Mouse (Mus musculus) kidney, adult 11 months (tissue): ENCODE results near the gene 4931422A03Rik.

Experiments
- DNase-seq: peaks from one replicate; pipeline ENCODE4 v3.0.0; 2022

4931422A03Rik gene

DNA sequence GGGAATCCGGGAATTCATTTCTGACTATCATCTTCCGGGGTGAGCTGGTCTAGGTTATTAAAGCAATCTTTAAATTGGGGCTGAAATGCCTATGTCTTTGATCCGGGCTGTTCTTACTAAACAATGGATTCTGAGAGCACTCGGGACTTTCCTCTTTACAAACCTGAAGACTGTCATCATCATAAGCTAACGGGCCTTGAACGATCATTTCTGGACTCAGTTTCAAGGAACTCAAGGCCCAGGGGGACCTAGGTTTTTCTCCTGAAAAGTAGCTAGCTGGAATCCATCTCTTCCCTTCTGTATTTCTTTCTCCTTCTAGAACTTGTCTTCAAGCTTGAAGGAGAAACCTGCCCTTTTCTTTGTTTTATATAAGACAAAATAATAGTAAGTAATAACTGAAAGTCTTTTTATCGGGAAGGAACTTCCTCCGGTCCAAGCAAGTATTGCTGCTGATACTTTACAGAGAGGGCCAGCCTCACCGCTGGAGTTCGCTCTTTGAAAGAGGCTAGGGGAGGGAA is 59.2 kb downstream of the 4931422A03Rik start:
- no peak for DNase-seq

DNA sequence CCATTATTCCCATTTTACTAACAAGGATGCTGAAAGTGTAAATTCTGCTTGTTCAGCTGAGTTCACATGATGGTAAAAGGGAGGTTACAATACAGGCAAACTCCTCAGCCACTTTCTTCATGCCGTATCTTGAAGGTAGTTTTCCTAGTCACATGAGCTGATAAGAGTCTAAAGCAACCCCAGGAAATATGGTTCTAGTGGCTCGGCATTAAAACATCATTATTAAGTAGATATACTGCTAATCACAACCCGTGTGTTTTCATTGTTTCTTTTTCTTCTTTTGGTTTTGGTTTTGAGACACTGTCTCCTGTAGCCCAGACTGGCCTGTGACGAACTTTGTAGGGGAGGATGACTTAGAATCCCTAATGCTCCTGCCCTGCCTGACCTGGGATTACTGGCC is 60.0 kb downstream of the 4931422A03Rik start:
- no peak for DNase-seq

- no peak for DNase-seq
Observed at GRCm38 (mm10) chr2:103965391-103965790, 62.8 kb downstream of the 4931422A03Rik start.

GRCm38 (mm10) chr2:103962349-103962748 is 65.8 kb downstream of the 4931422A03Rik start:
- no peak for DNase-seq

DNA sequence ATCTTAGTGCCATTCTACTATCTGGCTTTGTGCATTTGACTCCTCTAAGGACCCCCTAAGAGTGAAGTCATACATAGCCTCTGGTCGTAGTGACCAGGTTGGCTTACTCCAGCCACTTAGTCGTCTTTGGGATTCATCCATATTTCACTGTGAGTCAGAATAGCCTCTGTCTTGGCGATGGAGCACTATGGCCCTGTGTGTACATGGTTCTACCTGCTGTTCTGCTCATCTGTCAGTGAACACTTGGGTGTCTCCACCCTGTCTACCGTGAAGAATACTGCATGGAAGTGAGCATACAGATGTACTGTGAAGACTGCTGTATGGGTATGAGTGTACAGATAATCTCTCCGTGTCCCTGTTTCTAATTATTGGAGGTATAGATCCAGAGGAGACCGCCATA is 68.6 kb downstream of the 4931422A03Rik start:
- no peak for DNase-seq

DNA sequence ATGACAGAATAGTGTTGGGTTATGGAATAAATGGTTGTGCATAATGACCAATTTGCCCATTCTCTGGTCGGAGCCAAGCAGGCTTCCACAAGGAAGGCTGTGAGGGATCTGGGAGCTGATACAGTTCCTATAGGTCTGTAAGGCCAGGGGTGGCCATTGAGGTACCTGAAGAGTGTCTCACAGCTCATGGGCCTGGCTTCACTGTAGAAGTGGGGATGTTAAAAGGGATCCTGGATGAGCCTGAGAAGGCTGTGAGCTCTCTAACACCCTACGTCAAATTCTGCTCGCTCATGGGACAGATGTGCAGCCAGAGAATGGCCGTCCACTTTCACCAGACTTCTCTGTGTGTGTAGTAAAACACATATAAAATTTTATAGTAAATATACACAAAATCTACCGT is 69.1 kb downstream of the 4931422A03Rik start:
- DNase-seq = no peak

DNA sequence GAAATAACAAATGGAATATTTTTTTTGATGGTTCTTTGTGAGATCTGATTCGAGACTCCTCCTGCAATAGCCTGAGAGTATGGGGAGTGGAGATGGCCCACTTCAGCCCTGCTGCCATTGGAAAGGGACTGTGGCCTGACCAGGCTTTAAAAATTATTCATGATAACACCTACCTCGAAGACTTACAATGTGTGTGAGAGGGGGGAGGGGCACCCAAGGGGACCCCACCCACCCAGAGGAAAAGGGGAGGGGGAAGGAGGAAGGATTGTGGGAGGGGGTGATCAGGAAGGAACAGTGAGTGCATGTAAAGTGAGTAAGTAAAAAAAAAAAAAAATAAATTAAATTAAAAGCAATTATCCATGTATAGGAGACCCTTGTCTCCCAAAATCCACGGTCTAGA is 69.5 kb downstream of the 4931422A03Rik start:
- no peak for DNase-seq

DNA sequence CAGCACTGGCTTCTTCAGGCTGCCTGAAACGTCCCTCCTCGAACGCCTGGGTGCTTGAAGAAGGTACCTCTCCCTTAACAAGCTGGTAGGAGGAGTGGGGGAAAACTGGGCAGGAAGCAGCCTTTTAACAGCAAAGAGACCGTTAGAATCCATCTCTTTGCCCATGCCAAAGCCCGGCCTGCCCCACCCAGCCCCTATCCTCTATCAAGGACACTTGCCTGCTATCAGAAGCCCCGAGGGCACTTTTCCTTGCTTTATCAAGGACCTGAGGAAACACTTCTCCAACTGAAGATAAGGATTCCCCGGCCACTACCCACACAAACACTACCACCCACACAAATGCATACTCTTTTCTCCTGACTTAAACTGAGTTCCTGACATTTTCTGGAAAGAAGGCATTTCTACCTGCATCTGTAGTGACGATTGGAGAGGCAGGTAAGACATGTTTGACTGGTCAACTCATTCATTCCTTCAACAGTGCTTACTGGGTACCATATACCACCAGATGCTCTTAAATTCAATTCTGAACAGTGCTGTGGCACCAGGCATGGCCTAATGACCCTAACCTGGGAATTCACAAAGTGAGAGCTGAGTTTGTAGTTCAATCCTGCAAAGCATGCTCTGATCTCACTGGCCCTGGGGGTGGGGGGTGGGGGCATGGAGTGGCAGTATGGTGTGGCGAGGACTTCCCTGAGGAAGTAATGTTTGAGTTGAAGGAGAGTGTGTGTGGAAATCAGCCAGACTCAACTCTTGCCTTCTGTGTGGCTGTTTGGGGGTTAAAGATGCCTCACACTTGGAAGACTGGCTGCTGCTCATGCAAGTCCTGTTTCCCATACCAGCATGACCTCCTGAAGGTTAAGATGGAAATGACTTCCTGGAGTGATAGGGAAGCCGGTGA is 70.3 kb downstream of the 4931422A03Rik start, which contains the start of gene Lmo2:
Gene Lmo2 (plus strand): TSS at position 338 of the 898 bp plus-strand sequence.
- no peak for DNase-seq

- no peak for DNase-seq
Observed at GRCm38 (mm10) chr2:103956867-103957266, 71.3 kb downstream of the 4931422A03Rik start.

DNA sequence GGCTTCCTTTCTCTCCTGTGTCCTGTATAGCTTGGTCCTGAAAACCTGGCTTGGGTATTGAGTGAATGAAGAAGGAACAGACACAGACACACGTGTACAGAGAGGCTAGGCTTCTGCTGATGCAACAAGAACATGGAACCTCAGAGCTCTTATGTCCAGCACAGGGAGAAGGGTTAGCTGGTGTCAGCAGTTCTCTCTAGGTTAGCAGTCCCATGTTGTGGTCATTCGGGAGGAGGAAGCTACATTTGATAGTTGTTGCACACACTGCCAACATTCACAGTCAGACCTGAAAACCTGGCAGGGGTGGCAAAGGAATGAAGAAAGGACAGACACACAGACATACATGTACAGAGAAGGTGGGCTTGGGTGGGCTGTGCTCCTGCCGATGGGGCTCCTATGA is 72.4 kb downstream of the 4931422A03Rik start:
- no peak for DNase-seq

DNA sequence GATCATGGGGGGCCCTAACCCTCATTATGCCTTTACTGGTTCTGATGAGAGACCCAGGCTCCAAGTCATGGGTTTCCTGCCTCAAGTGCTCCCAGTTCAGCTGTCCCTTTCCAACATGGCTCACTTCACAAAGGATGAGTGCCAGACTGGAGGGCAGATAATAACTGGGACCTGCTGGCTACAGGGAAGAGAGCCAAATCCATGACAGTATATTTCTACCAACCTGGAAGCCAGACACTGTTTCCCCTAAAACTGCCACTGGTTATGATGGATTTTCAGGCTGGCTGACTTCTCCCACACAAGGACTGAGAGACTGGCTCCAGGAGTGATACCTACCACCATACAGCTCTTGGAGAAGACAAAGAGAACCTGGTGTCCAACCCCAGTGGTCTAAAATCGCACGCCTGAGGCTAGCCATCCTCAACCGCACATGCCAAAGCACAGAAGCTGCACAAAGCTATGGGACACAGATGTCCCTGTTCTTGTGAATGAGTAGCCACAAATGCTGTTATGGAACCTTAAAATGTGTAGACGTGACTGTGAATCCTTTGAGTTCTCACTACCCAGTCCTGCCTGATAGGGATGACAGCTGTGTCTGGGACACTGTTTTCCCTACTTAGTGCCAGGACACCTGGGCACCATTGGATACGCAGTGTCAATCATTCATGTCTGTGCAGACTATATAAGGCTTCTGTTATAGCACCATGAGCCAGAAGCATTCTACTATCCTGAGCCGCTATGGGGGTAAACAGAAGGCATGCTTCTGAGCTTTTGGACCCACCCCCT is 74.9 kb downstream of the 4931422A03Rik start:
- DNase-seq = no peak

- DNase-seq = no peak
Observed at GRCm38 (mm10) chr2:103947982-103948655, 80.0 kb downstream of the 4931422A03Rik start.

- no peak for DNase-seq
Observed at GRCm38 (mm10) chr2:103946892-103947291, 81.3 kb downstream of the 4931422A03Rik start.

DNA sequence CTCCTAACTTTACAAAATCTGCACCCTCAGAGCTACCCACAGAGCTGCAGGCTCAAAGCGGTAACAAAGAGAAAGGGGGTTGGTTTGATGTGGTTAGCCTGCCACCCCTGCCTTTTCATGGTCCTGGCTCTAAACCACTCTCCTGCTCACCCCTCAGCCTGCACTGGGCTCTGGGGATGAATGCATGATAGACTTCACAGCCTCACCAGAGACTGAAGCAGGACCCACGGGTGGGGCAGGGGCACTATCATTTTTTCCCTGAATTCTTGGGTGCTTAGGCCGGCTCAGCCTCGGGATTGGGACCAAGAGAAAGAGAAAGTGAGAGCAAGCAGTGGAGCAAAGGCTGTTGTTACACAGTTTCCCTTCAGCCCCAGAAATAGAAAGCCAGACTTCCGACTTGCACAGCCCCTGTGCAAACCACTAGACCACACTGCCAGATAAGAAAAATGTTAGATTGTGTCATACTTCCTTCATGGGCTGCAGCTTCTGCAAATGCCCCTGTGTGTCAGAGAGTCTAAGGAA is 82.5 kb downstream of the 4931422A03Rik start:
- no peak for DNase-seq

- DNase-seq = no peak
Observed at GRCm38 (mm10) chr2:103944859-103945258, 83.3 kb downstream of the 4931422A03Rik start.

DNA sequence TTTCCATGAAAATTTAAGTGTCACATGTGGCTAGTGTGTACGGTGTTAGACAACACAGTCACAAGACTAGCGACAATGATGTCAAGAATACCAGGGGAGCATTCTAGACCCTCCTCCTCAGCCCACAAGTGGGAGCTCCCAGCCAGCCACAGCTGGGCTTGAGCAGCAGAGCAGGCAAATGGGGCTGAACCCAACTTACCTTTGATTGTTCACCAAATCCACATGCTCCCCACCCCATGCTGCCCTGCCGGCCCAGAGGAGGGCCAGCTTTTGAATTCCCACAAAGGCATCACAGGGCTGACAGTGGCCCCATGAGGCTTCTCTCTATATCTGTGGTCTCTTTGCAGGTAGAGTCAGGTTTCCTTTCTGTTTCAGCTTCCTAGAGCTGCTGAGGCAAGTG is 87.1 kb downstream of the 4931422A03Rik start:
- no peak for DNase-seq

GRCm38 (mm10) chr2:103939003-103939402 is 89.2 kb downstream of the 4931422A03Rik start:
- no peak for DNase-seq

GRCm38 (mm10) chr2:103938573-103938972 is 89.6 kb downstream of the 4931422A03Rik start:
- DNase-seq = no peak

GRCm38 (mm10) chr2:103937670-103938069 is 90.5 kb downstream of the 4931422A03Rik start:
- DNase-seq = no peak

GRCm38 (mm10) chr2:103936666-103937065 is 91.5 kb downstream of the 4931422A03Rik start:
- DNase-seq = peak; percentile 10

DNA sequence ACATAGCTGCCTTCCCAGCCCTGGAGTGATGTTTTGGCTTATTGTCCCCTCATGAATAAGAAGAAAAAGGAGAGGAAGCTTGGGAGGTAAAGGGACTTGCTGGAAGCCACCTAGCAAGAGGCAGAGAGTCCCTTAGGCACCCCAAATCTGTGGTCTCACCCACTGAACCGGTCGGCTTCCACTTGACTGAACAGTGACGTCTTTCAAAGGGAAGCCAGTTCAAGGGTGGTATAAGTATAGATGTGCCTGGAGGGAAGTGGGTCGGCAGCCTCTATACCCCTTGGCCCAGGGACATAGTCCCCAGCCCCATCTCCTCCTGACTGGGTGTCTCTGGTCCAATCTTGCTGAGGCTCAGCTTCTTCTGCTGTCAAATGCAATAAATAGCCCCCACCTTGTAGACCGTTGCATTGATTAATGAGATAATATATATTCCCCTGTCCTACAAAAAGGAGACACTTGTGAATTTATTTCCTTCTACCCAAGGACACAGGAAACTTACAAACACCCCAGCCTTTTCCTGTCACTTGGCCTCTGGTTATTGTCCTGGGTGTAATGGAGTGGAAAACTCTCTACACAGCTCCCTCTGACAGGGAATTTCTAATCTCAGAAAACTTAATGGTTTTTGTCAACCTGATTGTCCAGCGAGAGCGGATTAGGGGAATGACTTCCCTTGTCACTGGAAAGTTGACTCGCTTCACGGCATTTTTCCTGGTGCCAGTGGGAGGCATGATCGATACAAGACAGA is 92.3 kb downstream of the 4931422A03Rik start:
- peak; percentile 8 for DNase-seq

- DNase-seq = no peak
Observed at GRCm38 (mm10) chr2:103934670-103935069, 93.5 kb downstream of the 4931422A03Rik start.
